Mouse (Mus musculus): ENCODE results near the gene Zpr1. TPM values are rescaled to one million over a fixed set of nuclear protein-coding genes. Genes with fewer than 3 reads are reported as not detected.

Zpr1 gene
- total and polyA plus RNA-seq, 2 experiments from 2014 or later: 22.2 to 23.6 TPM

GRCm38 (mm10) chr9:46329801-46330585, 57.1 kb downstream of the Zpr1 start:
- ATAC-seq (ENCODE audit: insufficient read depth, low read depth) (no peak), DNase-seq (ENCODE audit: low spot score) (no peak)
- no peak overlapping the region for H3K9ac ChIP-seq (replicated peaks; ENCODE audit: low read depth, low read length)
- TF ChIP-seq CTCF (IDR thresholded peaks at IDR 0.05; ENCODE audit: low read depth) (no peak), EP300 (IDR thresholded peaks at IDR 0.05; ENCODE audit: low read depth) (no peak)
- WGBS: 22% methylated on average over 24 of the region's 24 CpGs
- peaks cover 10% of the 10 kb centered on the region; the same call in 1 of the 2 replicates for H3K27me3 ChIP-seq (ENCODE audit: control insufficient read depth, insufficient read depth, low read length)
- H3K4me3 ChIP-seq (ENCODE audit: low read depth, low read length): peak overlapping the region; percentile 38; the same call in 1 of the 2 replicates
- no peaks in the 10 kb centered on the region for H3K9me3 ChIP-seq (replicated peaks; ENCODE audit: control insufficient read depth, low read length)
- peak overlapping the region; percentile 64; the same call in 1 of the 2 replicates for H3K4me2 ChIP-seq (ENCODE audit: low read depth, low read length)
- H3K36me3 ChIP-seq (replicated peaks; ENCODE audit: control insufficient read depth, insufficient read depth, low read length): no peaks in the 10 kb centered on the region
- H3K4me1 ChIP-seq (ENCODE audit: control insufficient read depth, insufficient read depth): peaks cover 10% of the 10 kb centered on the region; the same call in 1 of the 2 replicates
- H3K27ac ChIP-seq (ENCODE audit: low read depth): no peak overlapping the region

- no peak for ATAC-seq (ENCODE audit: insufficient read depth, low read depth)
- TF ChIP-seq EP300 (IDR thresholded peaks at IDR 0.05; ENCODE audit: low read depth) (no peak), CTCF (IDR thresholded peaks at IDR 0.05; ENCODE audit: low read depth) (no peak)
- Histone ChIP-seq H3K4me3 (ENCODE audit: low read depth, low read length) (no peak overlapping the region), H3K27ac (ENCODE audit: low read depth) (no peak overlapping the region), H3K4me2 (ENCODE audit: low read depth, low read length) (no peak overlapping the region), H3K9me3 (replicated peaks; ENCODE audit: control insufficient read depth, low read length) (no peaks in the 10 kb centered on the region), H3K27me3 (ENCODE audit: control insufficient read depth, insufficient read depth, low read length) (peaks cover 14% of the 10 kb centered on the region; the same call in 1 of the 2 replicates), H3K9ac (replicated peaks; ENCODE audit: low read depth, low read length) (no peak overlapping the region), H3K36me3 (replicated peaks; ENCODE audit: control insufficient read depth, insufficient read depth, low read length) (no peaks in the 10 kb centered on the region), H3K4me1 (ENCODE audit: control insufficient read depth, insufficient read depth) (peaks cover 10% of the 10 kb centered on the region; the same call in 1 of the 2 replicates)
- no peak for DNase-seq (ENCODE audit: low spot score)
- WGBS: 33% methylated on average over 6 of the region's 6 CpGs
Measured at GRCm38 (mm10) chr9:46330586-46330895, 57.7 kb downstream of the Zpr1 start.

GRCm38 (mm10) chr9:46331301-46331700, 58.4 kb downstream of the Zpr1 start:
- no peak for DNase-seq (ENCODE audit: low spot score)
- Histone ChIP-seq H3K27me3 (ENCODE audit: control insufficient read depth, insufficient read depth, low read length) (peaks cover 14% of the 10 kb centered on the region; the same call in 1 of the 2 replicates), H3K9ac (replicated peaks; ENCODE audit: low read depth, low read length) (no peak overlapping the region), H3K4me3 (ENCODE audit: low read depth, low read length) (no peak overlapping the region), H3K36me3 (replicated peaks; ENCODE audit: control insufficient read depth, insufficient read depth, low read length) (no peaks in the 10 kb centered on the region), H3K27ac (ENCODE audit: low read depth) (no peak overlapping the region), H3K9me3 (replicated peaks; ENCODE audit: control insufficient read depth, low read length) (no peaks in the 10 kb centered on the region), H3K4me1 (ENCODE audit: control insufficient read depth, insufficient read depth) (peaks cover 10% of the 10 kb centered on the region; the same call in 1 of the 2 replicates), H3K4me2 (ENCODE audit: low read depth, low read length) (no peak overlapping the region)
- WGBS: 81% methylated on average over 1 of the region's 1 CpGs
- TF ChIP-seq CTCF (IDR thresholded peaks at IDR 0.05; ENCODE audit: low read depth): no peak
- TF ChIP-seq EP300 (IDR thresholded peaks at IDR 0.05; ENCODE audit: low read depth): no peak
- no peak for ATAC-seq (ENCODE audit: insufficient read depth, low read depth)

Other genes with a start within 250 kb of the Zpr1 start
- 0.62 TPM in 1 of 2 replicates, not detected in the other for gene Apoa1, start 44.5 kb upstream of the Zpr1 start, total RNA-seq (2014; rRNA removed; ENCODE audit: low replicate concordance)
- gene Apoa1, start 44.5 kb upstream of the Zpr1 start, polyA plus RNA-seq (2015; fragmentation: Nextera tagmentation; extraction: Ambion mirVana): 1.0 and 1.8 TPM in 2 replicates
- gene Apoc3, start 37.4 kb upstream of the Zpr1 start, total RNA-seq (2014; rRNA removed; ENCODE audit: low replicate concordance): not detected in 2 replicates
- not detected in 2 replicates for gene Apoc3, start 37.4 kb upstream of the Zpr1 start, polyA plus RNA-seq (2015; fragmentation: Nextera tagmentation; extraction: Ambion mirVana)
- gene Apoa4, start 32.4 kb upstream of the Zpr1 start, total RNA-seq (2014; rRNA removed; ENCODE audit: low replicate concordance): 0.89 and 6.6 TPM in 2 replicates
- not detected in 2 replicates for gene Apoa4, start 32.4 kb upstream of the Zpr1 start, polyA plus RNA-seq (2015; fragmentation: Nextera tagmentation; extraction: Ambion mirVana)
- gene Apoa5, start 4.4 kb upstream of the Zpr1 start, total RNA-seq (2014; rRNA removed; ENCODE audit: low replicate concordance): 0.23 and 0.80 TPM in 2 replicates
- 0.14 TPM in 1 of 2 replicates, not detected in the other for gene Apoa5, start 4.4 kb upstream of the Zpr1 start, polyA plus RNA-seq (2015; fragmentation: Nextera tagmentation; extraction: Ambion mirVana)
- gene Bud13, start 9.9 kb downstream of the Zpr1 start, total RNA-seq (2014; rRNA removed; ENCODE audit: low replicate concordance): 12.0 and 14.6 TPM in 2 replicates
- gene Bud13, start 9.9 kb downstream of the Zpr1 start, polyA plus RNA-seq (2015; fragmentation: Nextera tagmentation; extraction: Ambion mirVana): 7.6 and 7.9 TPM in 2 replicates
- not detected in 2 replicates for gene 4931429L15Rik, start 46.9 kb downstream of the Zpr1 start, total RNA-seq (2014; rRNA removed; ENCODE audit: low replicate concordance)
- gene 4931429L15Rik, start 46.9 kb downstream of the Zpr1 start, polyA plus RNA-seq (2015; fragmentation: Nextera tagmentation; extraction: Ambion mirVana): not detected in 2 replicates